Mouse (Mus musculus) CH12.LX (cell line): Measurements from ENCODE around the gene Mbd4. TPM values are rescaled to one million over a fixed set of nuclear protein-coding genes. Genes with fewer than 3 reads are reported as not detected.

Source experiments
- DNase-seq: peaks from one replicate; pipeline ENCODE4 v3.0.0-alpha.2; 2013; ENCODE audit errors: extremely low read depth
- H3K27ac ChIP-seq: 2 replicates; pipeline ENCODE4 v1.5.1; 2012; ENCODE audit warnings: low read depth, mild to moderate bottlenecking, control low read depth, moderate library complexity; ENCODE audit not compliant: insufficient read depth
- H3K27me3 ChIP-seq: replicated peaks from 2 replicates; pipeline ENCODE3; 2012; ENCODE audit warnings: inconsistent platforms
- H3K36me3 ChIP-seq, 2 experiments: replicated peaks in 1 of 2; 2 replicates each; pipeline versions ENCODE3 to v1.6.1; 2012; ENCODE audit warnings: inconsistent platforms in 1 of 2, low read length in 1 of 2, mild to moderate bottlenecking in 1 of 2, mixed read lengths in 1 of 2, moderate library complexity in 1 of 2; ENCODE audit not compliant: control insufficient read depth in 1 of 2, insufficient read depth in 1 of 2
- H3K4me1 ChIP-seq, 2 experiments: 2 replicates each; pipeline ENCODE4 v1.6.1; 2012; ENCODE audit warnings: inconsistent platforms in 1 of 2, moderate library complexity in 1 of 2; ENCODE audit not compliant: insufficient read depth in 2 of 2, control insufficient read depth in 1 of 2
- H3K4me2 ChIP-seq: 2 replicates; pipeline ENCODE4 v1.6.1; 2012; ENCODE audit warnings: low read depth, mild to moderate bottlenecking, control low read depth; ENCODE audit not compliant: poor library complexity, insufficient read depth, severe bottlenecking
- H3K4me3 ChIP-seq, 3 experiments: fragments of 150-350 bp in 1 of 3; sonication (generic) in 1 of 3; replicated peaks in 1 of 3; 2 replicates each; pipeline versions ENCODE3 to v1.5.1; 2011 to 2012; ENCODE audit warnings: low read depth in 2 of 3, low read length in 2 of 3, mild to moderate bottlenecking in 2 of 3, moderate library complexity in 2 of 3, control low read depth in 1 of 3, improper control_type of control experiment in 1 of 3, inconsistent platforms in 1 of 3, mixed read lengths in 1 of 3; ENCODE audit not compliant: poor library complexity in 1 of 3
- H3K79me2 ChIP-seq: replicated peaks from 2 replicates; pipeline ENCODE4 v1.6.1; 2012; ENCODE audit warnings: mild to moderate bottlenecking, moderate library complexity; ENCODE audit not compliant: control insufficient read depth, poor library complexity, insufficient read depth, severe bottlenecking; ENCODE audit errors: extremely low read depth
- H3K9ac ChIP-seq: 2 replicates; pipeline ENCODE4 v1.6.1; 2012; ENCODE audit warnings: low read depth, mild to moderate bottlenecking, control low read depth, moderate library complexity; ENCODE audit not compliant: insufficient read depth
- H3K9me3 ChIP-seq: replicated peaks from 2 replicates; pipeline ENCODE3; 2012; ENCODE audit warnings: low read length, inconsistent platforms, mixed read lengths
- E2F4 ChIP-seq: IDR thresholded peaks from 2 replicates; pipeline ENCODE4 v1.6.1; 2011; ENCODE audit warnings: low read depth, low read length, improper control_type of control experiment; ENCODE audit not compliant: insufficient replicate concordance
- ELF1 ChIP-seq: IDR thresholded peaks from 2 replicates; pipeline ENCODE4 v1.6.1; 2014; ENCODE audit warnings: low read depth, mild to moderate bottlenecking, inconsistent platforms, low read length, improper control_type of control experiment
- EP300 ChIP-seq: IDR thresholded peaks from 2 replicates; pipeline ENCODE4 v1.6.1; 2011; ENCODE audit warnings: low read length, improper control_type of control experiment
- GABPA ChIP-seq: IDR thresholded peaks from 2 replicates; pipeline ENCODE4 v1.6.1; 2012; ENCODE audit warnings: low read depth, low read length, improper control_type of control experiment, inconsistent platforms; ENCODE audit not compliant: insufficient replicate concordance
- JUN ChIP-seq: IDR thresholded peaks from 2 replicates; pipeline ENCODE4 v1.6.1; 2011; ENCODE audit warnings: low read depth, mild to moderate bottlenecking, low read length, improper control_type of control experiment, moderate library complexity; ENCODE audit not compliant: insufficient read depth
- JUND ChIP-seq: conservative IDR thresholded peaks from 2 replicates; pipeline ENCODE4 v1.6.1; 2011; ENCODE audit warnings: low read depth, low read length, improper control_type of control experiment
- KAT2A ChIP-seq: IDR thresholded peaks from 2 replicates; pipeline ENCODE4 v1.6.1; 2012; ENCODE audit warnings: low read length, improper control_type of control experiment, inconsistent platforms; ENCODE audit not compliant: insufficient replicate concordance
- MEF2A ChIP-seq: IDR thresholded peaks from 2 replicates; pipeline ENCODE4 v1.6.1; 2014; ENCODE audit warnings: low read depth, mild to moderate bottlenecking, inconsistent platforms, low read length, improper control_type of control experiment, borderline replicate concordance
- NELFE ChIP-seq: IDR thresholded peaks from 2 replicates; pipeline ENCODE4 v1.6.1; 2011; ENCODE audit warnings: low read depth, low read length, improper control_type of control experiment
- NRF1 ChIP-seq: IDR thresholded peaks from 2 replicates; pipeline ENCODE4 v1.6.1; 2014; ENCODE audit warnings: low read depth, mild to moderate bottlenecking, inconsistent platforms, low read length, improper control_type of control experiment, moderate library complexity
- POLR2A ChIP-seq: IDR thresholded peaks from 2 replicates; pipeline ENCODE4 v1.6.1; 2011; ENCODE audit warnings: low read depth, mild to moderate bottlenecking, improper control_type of control experiment, low read length
- TBP ChIP-seq: conservative IDR thresholded peaks from 2 replicates; pipeline ENCODE4 v1.6.1; 2011; ENCODE audit warnings: low read depth, low read length, improper control_type of control experiment
- TCF12 ChIP-seq: IDR thresholded peaks from 2 replicates; pipeline ENCODE4 v1.6.1; 2014; ENCODE audit warnings: low read depth, mild to moderate bottlenecking, inconsistent platforms, low read length, improper control_type of control experiment
- USF1 ChIP-seq: IDR thresholded peaks from 2 replicates; pipeline ENCODE4 v1.6.1; 2014; ENCODE audit warnings: low read depth, mild to moderate bottlenecking, inconsistent platforms, low read length, improper control_type of control experiment
- ZKSCAN1 ChIP-seq: IDR thresholded peaks from 2 replicates; pipeline ENCODE4 v1.6.1; 2012; ENCODE audit warnings: low read depth, inconsistent platforms, low read length, improper control_type of control experiment, borderline replicate concordance
- dilution Hi-C: fragments of 300-500 bp; cut with MboI; formaldehyde crosslinking; loops from 2 replicates; pipeline ENCODE4 v1.14.3; 2020; ENCODE audit warnings: low sequenced_read_pairs; ENCODE audit not compliant: extremely low pct_unique_long_range_greater_than_20kb, extremely low pct_ligation_motif_present
- in situ Hi-C: fragments of 300-500 bp; cut with MboI; formaldehyde crosslinking; loops from 3 replicates; pipeline ENCODE4 v1.14.3; 2019; ENCODE audit warnings: low sequenced_read_pairs, low pct_ligation_motif_present, low pct_unique_long_range_greater_than_20kb, mixed read lengths
- polyA plus RNA-seq: library from polyadenylated mRNA; unstranded; fragments of >175 nt; gene quantifications from 2 replicates; pipeline ENCODE4 v1.2.1, GENCODE M21; 2012; ENCODE audit warnings: low read depth; ENCODE audit not compliant: insufficient read length
- total RNA-seq, 2 experiments: library from RNA; depleted of rRNA; stranded (reverse); fragments of 300-350 nt in 1 of 2; fragments of >200 nt in 1 of 2; gene quantifications; 2 replicates each; pipeline ENCODE4 v1.2.3; 2012 to 2014

Mbd4 gene
- total and polyA plus RNA-seq, 3 experiments, result 7.3 to 12.2 (median 8.6) TPM

GRCm38 (mm10) chr6:115902545-115902944 lies 49.4 kb upstream of the Mbd4 start:
- Histone ChIP-seq H3K4me3 (no peak overlapping the region), H3K79me2 (no peaks in the 10 kb centered on the region), H3K27ac (no peak overlapping the region), H3K27me3 (no peaks in the 10 kb centered on the region), H3K4me2 (no peak overlapping the region), H3K9ac (no peak overlapping the region), H3K36me3 (peaks cover 6 to 27% of the 10 kb centered on the region in 2 experiments), H3K4me1 (peaks cover 30 to 81% of the 10 kb centered on the region in 2 experiments), H3K9me3 (no peaks in the 10 kb centered on the region)
- dilution Hi-C loops (no loop called here), in situ Hi-C loops (loop anchor here (5.0 kb wide), 2 partner anchors 95 to 230 kb away; partner anchors contain the start of gene Plxnd1)
- DNase-seq, result no peak
- no peak for TF ChIP-seq NELFE
- TF ChIP-seq KAT2A, result no peak
- no peak for TF ChIP-seq E2F4
- TF ChIP-seq USF1, result no peak
- TF ChIP-seq POLR2A, result no peak
- TF ChIP-seq TBP, result no peak
- no peak for TF ChIP-seq ZKSCAN1
- TF ChIP-seq JUN, result no peak
- TF ChIP-seq TCF12, result no peak
- no peak for TF ChIP-seq ELF1
- no peak for TF ChIP-seq EP300
- TF ChIP-seq JUND, result no peak
- no peak for TF ChIP-seq GABPA

- dilution Hi-C loops (no loop called here), in situ Hi-C loops (loop anchor here (5.0 kb wide), 2 partner anchors 96 to 231 kb away; partner anchors contain the start of gene Plxnd1)
- H3K79me2 ChIP-seq, result no peaks in the 10 kb centered on the region
- peaks cover 6 to 27% of the 10 kb centered on the region in 2 experiments for H3K36me3 ChIP-seq
- H3K4me2 ChIP-seq, result no peak overlapping the region
- peaks cover 27 to 81% of the 10 kb centered on the region in 2 experiments for H3K4me1 ChIP-seq
- H3K4me3 ChIP-seq, result no peak overlapping the region
- H3K27me3 ChIP-seq, result no peaks in the 10 kb centered on the region
- no peak for TF ChIP-seq USF1
- TF ChIP-seq NRF1, result peak; percentile 56
- no peak for TF ChIP-seq MEF2A
- H3K9ac ChIP-seq, result no peak overlapping the region
- H3K27ac ChIP-seq, result no peak overlapping the region
- peak; percentile 55 for DNase-seq
- H3K9me3 ChIP-seq, result no peaks in the 10 kb centered on the region
These were observed 48.3 kb upstream of the Mbd4 start for GRCm38 (mm10) chr6:115901489-115901931.
